Comparison of ENCODE assay signal across 8 mouse cellular contexts in the genomic region with DNA sequence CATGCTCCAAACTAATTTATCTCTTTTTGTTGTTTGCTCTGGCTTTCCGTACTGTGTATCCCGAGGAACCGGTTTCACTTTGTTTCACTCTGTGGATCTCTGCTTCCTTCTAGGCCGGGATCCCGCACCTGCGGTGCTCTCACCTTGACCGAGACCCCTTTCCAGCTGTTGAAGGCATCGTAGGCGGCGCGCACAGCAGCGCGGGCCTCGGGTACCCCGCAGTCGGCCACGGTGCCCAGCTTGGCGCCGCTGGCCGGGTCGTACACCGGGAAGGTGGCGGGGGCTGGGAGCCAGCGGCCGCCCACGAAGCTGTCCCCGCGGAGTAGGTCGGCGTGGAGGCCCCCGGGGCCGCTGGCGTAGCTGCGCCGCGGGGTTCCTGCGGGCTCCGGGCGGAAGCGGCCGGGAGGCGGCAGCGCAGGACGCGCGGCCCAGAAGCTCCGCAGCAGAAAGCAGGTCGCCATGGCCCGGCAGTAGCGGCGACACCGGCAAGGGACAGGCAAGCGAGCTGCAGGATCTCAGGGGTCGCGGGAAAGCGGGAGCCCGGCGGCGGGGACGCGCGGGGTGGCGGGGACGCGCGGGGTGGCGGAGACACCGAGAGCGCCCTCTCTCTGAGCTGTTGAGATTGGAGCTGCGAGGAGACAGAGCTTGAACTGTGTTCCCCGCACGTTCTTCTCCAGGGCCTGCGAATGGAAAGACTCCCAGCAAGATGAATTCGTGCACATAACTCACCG. TPM values are rescaled to one million over a fixed set of nuclear protein-coding genes. Genes with fewer than 3 reads are reported as not detected.
A peak's percentile ranks its signal among the peaks of the same experiment; 100 is the strongest.
DNase-seq lines count a peak whose midpoint lies in the region; ATAC-seq and TF ChIP-seq lines count a peak whose summit lies in the region.

Gene Aldh5a1 (minus strand): TSS at position 554 of the 731 bp plus-strand sequence.

- H3K27me3 ChIP-seq in megakaryocyte, embryonic 14.5 days (replicated peaks), result peaks cover 66% of the 10 kb centered on the region

- H3K36me3 ChIP-seq in megakaryocyte, embryonic 14.5 days (replicated peaks; ENCODE audit: low read length), result no peaks in the 10 kb centered on the region

- H3K4me1 ChIP-seq in cortical plate, adult 2 months (ENCODE audit: control insufficient read depth, insufficient read depth, low read length), result peaks cover 5% of the 10 kb centered on the region; the same call in 1 of the 2 replicates
- H3K4me1 ChIP-seq in megakaryocyte, embryonic 14.5 days, result peaks cover 24% of the 10 kb centered on the region

- ATAC-seq in megakaryocyte-erythroid progenitor cell, adult 5-6 weeks (replicated peaks; ENCODE audit: low FRiP score, low TSS enrichment, poor library complexity, severe bottlenecking), result no peak

- TF ChIP-seq CTCF in cortical plate, adult 2 months (IDR thresholded peaks at IDR 0.05; ENCODE audit: extremely low read depth, insufficient read depth, low read length), result peak; percentile 31; the same call in 1 of the 2 replicates

- DNase-seq in adrenal gland, adult (ENCODE audit: inconsistent age in 2 of 2, low spot score in 1 of 2), result peak; percentile 83 to 93
- peak; percentile 73 for DNase-seq in gastrocnemius, postnatal 14 days
- peak; percentile 74 for DNase-seq in induced T-regulatory cell, adult 2 months (ENCODE audit: low read depth)
- DNase-seq in left cerebral cortex, postnatal 10 days (ENCODE audit: extremely low spot score in 1 of 2, low spot score in 2 of 2), result peak; percentile 76 to 86
- DNase-seq in right cerebral cortex, postnatal 25 days, result peak; percentile 84

- peak within 1 kb of the TSS; percentile 88 for H3K4me3 ChIP-seq in cortical plate, adult 2 months (ENCODE audit: insufficient read depth, low read length)
- peak within 1 kb of the TSS; percentile 94 for H3K4me3 ChIP-seq in megakaryocyte, embryonic 14.5 days (replicated peaks)

- H3K9me3 ChIP-seq in megakaryocyte, embryonic 14.5 days, result peaks cover 17% of the 10 kb centered on the region

- TF ChIP-seq POLR2A in cortical plate, adult 2 months (IDR thresholded peaks at IDR 0.05; ENCODE audit: extremely low read depth, insufficient read depth, low read length), result 0 out of 2 replicates have a peak, but pooled peaks have one; percentile 33

- intact Hi-C loops in gastrocnemius, postnatal 14 days (cut with DNase I; ENCODE audit: low total_unique reads), result loop anchor here (5.0 kb wide), 1 partner anchor 55 kb away; no protein-coding TSS in a partner anchor
- intact Hi-C loops in left cerebral cortex, postnatal 10 days (cut with DNase I), result loop anchor here (2.0 to 10.0 kb wide), 2 partner anchors 48 to 178 kb away; no protein-coding TSS in a partner anchor

- H3K27ac ChIP-seq in cortical plate, adult 2 months (ENCODE audit: insufficient read depth, low read length), result peak within 1 kb of the TSS; percentile 91

RNA-seq across cellular contexts. Expression of gene Aldh5a1, which starts in this region (rescaled TPM):
- polyA plus RNA-seq in cortical plate, adult 2 months (2012; rRNA removed), result 39.0 TPM in 2 replicates
- 1 to 10 TPM; 3.4 to 3.7 TPM for total RNA-seq in gastrocnemius, postnatal 14 days (2021)
- 10 to 100 TPM; 67.4 to 67.6 TPM for total RNA-seq in left cerebral cortex, postnatal 10 days (2021)
- 0.15 TPM in 1 of 2 replicates, not detected in the other for polyA plus RNA-seq in megakaryocyte, embryonic 14.5 days (2012; ENCODE audit: insufficient read depth, low replicate concordance)
- total RNA-seq in megakaryocyte-erythroid progenitor cell, adult 5-6 weeks (2014; fragmentation: Nextera tagmentation), result 0.24 TPM in 1 of 2 replicates, not detected in the other
- 0.05 and 0.91 TPM in 2 replicates for total RNA-seq in megakaryocyte-erythroid progenitor cell, adult 5-6 weeks (2017)

Comparison
In these comparisons a context has a peak if more than half of its experiments do, and no peak if none do; other contexts are left out.
1. RNA of gene Aldh5a1 (total RNA-seq): 67.4 to 67.6 TPM in left cerebral cortex, postnatal 10 days; 3.4 to 3.7 TPM in gastrocnemius, postnatal 14 days and 0.05 to 0.91 TPM in megakaryocyte-erythroid progenitor cell, adult 5-6 weeks; every median in the first group is over 10 times any median in the second.
2. RNA of gene Aldh5a1 (polyA plus RNA-seq): 39.0 TPM in cortical plate, adult 2 months; 0.15 TPM in megakaryocyte, embryonic 14.5 days; every median in the first group is over 10 times any median in the second.
3. Peak in every context shown above with its lines, with median percentiles within 50 percentile points of each other: DNase-seq.